In genomic region chr8:90869920-90870777, GRCm38 (mm10) we compare ENCODE assay signal across 8 mouse cellular contexts. TPM values are rescaled to one million over a fixed set of nuclear protein-coding genes. Genes with fewer than 3 reads are reported as not detected.
A peak's percentile ranks its signal among the peaks of the same experiment; 100 is the strongest.
DNase-seq lines count a peak whose midpoint lies in the region; ATAC-seq and TF ChIP-seq lines count a peak whose summit lies in the region.

No protein-coding gene starts in this region.

- H3K9me3 ChIP-seq in lung, embryonic 14.5 days (ENCODE audit: low read depth, low read length), result no peaks in the 10 kb centered on the region
- H3K9me3 ChIP-seq in embryonic facial prominence, embryonic 14.5 days (ENCODE audit: control insufficient read depth, low read length), result no peaks in the 10 kb centered on the region
- no peaks in the 10 kb centered on the region for H3K9me3 ChIP-seq in midbrain, embryonic 11.5 days (ENCODE audit: control insufficient read depth, low read length)
- no peaks in the 10 kb centered on the region for H3K9me3 ChIP-seq in stomach, postnatal 0 days (ENCODE audit: control insufficient read depth, low read length)

- H3K4me1 ChIP-seq in lung, embryonic 14.5 days (ENCODE audit: insufficient read depth), result peaks cover 13% of the 10 kb centered on the region
- H3K4me1 ChIP-seq in embryonic facial prominence, embryonic 14.5 days (ENCODE audit: control insufficient read depth, insufficient read depth, low read length), result peaks cover 29% of the 10 kb centered on the region
- H3K4me1 ChIP-seq in midbrain, embryonic 11.5 days (ENCODE audit: control insufficient read depth, insufficient read depth, low read length), result peaks cover 23% of the 10 kb centered on the region
- H3K4me1 ChIP-seq in stomach, postnatal 0 days (replicated peaks; ENCODE audit: control insufficient read depth, insufficient read depth), result peaks cover 13% of the 10 kb centered on the region
- peaks cover 6% of the 10 kb centered on the region; the same call in 1 of the 2 replicates for H3K4me1 ChIP-seq in thymus, adult 2 months (replicated peaks; ENCODE audit: control insufficient read depth, insufficient read depth, low read length)

- no peak overlapping the region for H3K4me3 ChIP-seq in lung, embryonic 14.5 days (ENCODE audit: low read depth, low read length)
- H3K4me3 ChIP-seq in embryonic facial prominence, embryonic 14.5 days (ENCODE audit: low read depth, low read length), result no peak overlapping the region
- H3K4me3 ChIP-seq in midbrain, embryonic 11.5 days (ENCODE audit: low read depth, low read length), result no peak overlapping the region
- H3K4me3 ChIP-seq in stomach, postnatal 0 days (ENCODE audit: low read depth, low read length), result 0 out of 2 replicates have a peak overlapping the region, but pooled peaks have one; percentile 8
- H3K4me3 ChIP-seq in thymus, adult 2 months (ENCODE audit: control insufficient read depth, insufficient read depth, low read length), result no peak overlapping the region

- no peak for TF ChIP-seq POLR2A in thymus, adult 2 months (IDR thresholded peaks at IDR 0.05; ENCODE audit: control insufficient read depth, extremely low read depth, insufficient read depth, low read length, poor library complexity)

- no peaks in the 10 kb centered on the region for H3K27me3 ChIP-seq in lung, embryonic 14.5 days (ENCODE audit: insufficient read depth, low read length)
- H3K27me3 ChIP-seq in embryonic facial prominence, embryonic 14.5 days (replicated peaks; ENCODE audit: control insufficient read depth, insufficient read depth, low read length), result no peaks in the 10 kb centered on the region
- H3K27me3 ChIP-seq in midbrain, embryonic 11.5 days (ENCODE audit: control insufficient read depth, insufficient read depth, low read length), result no peaks in the 10 kb centered on the region
- no peaks in the 10 kb centered on the region for H3K27me3 ChIP-seq in stomach, postnatal 0 days (ENCODE audit: control insufficient read depth, insufficient read depth, low read length)
- no peaks in the 10 kb centered on the region for H3K27me3 ChIP-seq in thymus, adult 2 months (ENCODE audit: control insufficient read depth, insufficient read depth, low read length)

- no peaks in the 10 kb centered on the region for H3K36me3 ChIP-seq in lung, embryonic 14.5 days (ENCODE audit: insufficient read depth)
- peaks cover 4% of the 10 kb centered on the region; the same call in 1 of the 2 replicates for H3K36me3 ChIP-seq in embryonic facial prominence, embryonic 14.5 days (ENCODE audit: control insufficient read depth, insufficient read depth, low read length)
- H3K36me3 ChIP-seq in midbrain, embryonic 11.5 days (ENCODE audit: control insufficient read depth, insufficient read depth, low read length), result no peaks in the 10 kb centered on the region
- H3K36me3 ChIP-seq in stomach, postnatal 0 days (ENCODE audit: control insufficient read depth, insufficient read depth, low read length), result no peaks in the 10 kb centered on the region
- no peaks in the 10 kb centered on the region for H3K36me3 ChIP-seq in thymus, adult 2 months (ENCODE audit: control insufficient read depth, insufficient read depth, low read length)

- TF ChIP-seq CTCF in lung, embryonic 14.5 days (IDR thresholded peaks at IDR 0.05; ENCODE audit: low read depth), result no peak
- TF ChIP-seq CTCF in stomach, postnatal 0 days (IDR thresholded peaks at IDR 0.05; ENCODE audit: low read depth), result no peak
- no peak for TF ChIP-seq CTCF in thymus, adult 2 months (IDR thresholded peaks at IDR 0.05; ENCODE audit: borderline replicate concordance, control insufficient read depth, extremely low read depth, insufficient read depth, low read length, poor library complexity)

- H3K27ac ChIP-seq in lung, embryonic 14.5 days (ENCODE audit: low read depth), result peak overlapping the region; percentile 84; the same call in 1 of the 2 replicates
- peak overlapping the region; percentile 89 for H3K27ac ChIP-seq in embryonic facial prominence, embryonic 14.5 days (replicated peaks; ENCODE audit: low read depth, low read length)
- peak overlapping the region; percentile 73 for H3K27ac ChIP-seq in midbrain, embryonic 11.5 days (ENCODE audit: low read depth, low read length)
- H3K27ac ChIP-seq in stomach, postnatal 0 days (replicated peaks), result peak overlapping the region; percentile 93
- no peak overlapping the region for H3K27ac ChIP-seq in thymus, adult 2 months (ENCODE audit: control insufficient read depth, insufficient read depth, low read length)

- no peak for DNase-seq in lung, embryonic 14.5 days
- DNase-seq in lung, adult 18-20 months, result no peak
- DNase-seq in embryonic facial prominence, embryonic 14.5 days (ENCODE audit: low spot score), result peak; percentile 78
- DNase-seq in layer of hippocampus, adult 8-10 months (ENCODE audit: low spot score in 2 of 2), result peak; percentile 58 to 72
- DNase-seq in midbrain, embryonic 11.5 days (ENCODE audit: low spot score, missing footprints), result peak; percentile 94
- DNase-seq in stomach, postnatal 0 days (ENCODE audit: low spot score), result peak; percentile 47
- DNase-seq in thymus, adult 2 months, result no peak

- H3K4me2 ChIP-seq in lung, embryonic 14.5 days, result peak overlapping the region; percentile 20; the same call in 1 of the 2 replicates
- peak overlapping the region; percentile 45 for H3K4me2 ChIP-seq in embryonic facial prominence, embryonic 14.5 days (ENCODE audit: low read depth, low read length)
- peak overlapping the region; percentile 32; the same call in 1 of the 2 replicates for H3K4me2 ChIP-seq in midbrain, embryonic 11.5 days
- peak overlapping the region; percentile 21 for H3K4me2 ChIP-seq in stomach, postnatal 0 days (replicated peaks; ENCODE audit: low read depth)

- no peak overlapping the region for H3K9ac ChIP-seq in lung, embryonic 14.5 days
- H3K9ac ChIP-seq in embryonic facial prominence, embryonic 14.5 days (ENCODE audit: low read depth, low read length), result peak overlapping the region; percentile 43
- peak overlapping the region; percentile 48 for H3K9ac ChIP-seq in midbrain, embryonic 11.5 days (ENCODE audit: low read length)
- no peak overlapping the region; the same call in 1 of the 2 replicates for H3K9ac ChIP-seq in stomach, postnatal 0 days (ENCODE audit: low read length)

- ATAC-seq in lung, embryonic 14.5 days (ENCODE audit: insufficient read depth), result no peak; the same call in 1 of the 2 replicates
- ATAC-seq in embryonic facial prominence, embryonic 14.5 days (ENCODE audit: low read depth), result peak; percentile 19; the same call in 1 of the 2 replicates
- peak; percentile 31 to 33; a peak in 1 of 4 replicates for ATAC-seq in hematopoietic stem cell, adult 5-6 weeks (replicated peaks in 1 of 2; ENCODE audit: insufficient read depth in 1 of 2, low FRiP score in 2 of 2, low TSS enrichment in 1 of 2, low read depth in 1 of 2, poor library complexity in 2 of 2, severe bottlenecking in 2 of 2)
- ATAC-seq in midbrain, embryonic 11.5 days (ENCODE audit: low FRiP score), result peak; percentile 88
- ATAC-seq in stomach, postnatal 0 days (ENCODE audit: low FRiP score, low TSS enrichment), result no peak

- no peak for TF ChIP-seq EP300 in stomach, postnatal 0 days (optimal IDR thresholded peaks at IDR 0.05)

- WGBS in lung, embryonic 14.5 days, result 15% methylated on average over 22 of the region's 22 CpGs
- WGBS in embryonic facial prominence, embryonic 14.5 days, result 10% methylated on average over 22 of the region's 22 CpGs
- WGBS in midbrain, embryonic 11.5 days, result 8% methylated on average over 22 of the region's 22 CpGs
- 21% methylated on average over 22 of the region's 22 CpGs for WGBS in stomach, postnatal 0 days
- 40% methylated on average over 22 of the region's 22 CpGs for WGBS in thymus, adult 2 months

RNA-seq across cellular contexts. Expression of gene Chd9, which starts 42.0 kb away (rescaled TPM):
- polyA plus RNA-seq in lung, embryonic 14.5 days (2014; fragmentation: Nextera tagmentation; extraction: Ambion mirVana), result 72.5 and 75.0 TPM in 2 replicates
- polyA plus RNA-seq in embryonic facial prominence, embryonic 14.5 days (2014; fragmentation: Nextera tagmentation; extraction: Ambion mirVana), result 114 and 123 TPM in 2 replicates
- total RNA-seq in hematopoietic stem cell, adult 5-6 weeks (2017), result 82.6 and 103 TPM in 2 replicates
- 100 to 1,000 TPM; 240 to 270 (median 254) TPM for total RNA-seq in layer of hippocampus, adult 8-10 months (2022)
- polyA plus RNA-seq in midbrain, embryonic 11.5 days (2014; fragmentation: Nextera tagmentation; extraction: Ambion mirVana), result 35.8 and 38.1 TPM in 2 replicates
- polyA plus RNA-seq in stomach, postnatal 0 days (2015; fragmentation: Nextera tagmentation; extraction: Ambion mirVana), result 125 and 131 TPM in 2 replicates
- polyA plus RNA-seq in thymus, adult 2 months (2012; rRNA removed), result 104 and 127 TPM in 2 replicates

RNA-seq across cellular contexts. Expression of gene Gm19935, which starts 53.0 kb away (rescaled TPM):
- not detected in 2 replicates for polyA plus RNA-seq in lung, embryonic 14.5 days (2014; fragmentation: Nextera tagmentation; extraction: Ambion mirVana)
- polyA plus RNA-seq in embryonic facial prominence, embryonic 14.5 days (2014; fragmentation: Nextera tagmentation; extraction: Ambion mirVana), result 1.8 TPM in 1 of 2 replicates, not detected in the other
- not detected in 2 replicates for total RNA-seq in hematopoietic stem cell, adult 5-6 weeks (2017)
- total RNA-seq in layer of hippocampus, adult 8-10 months (2022), result 1 to 10 TPM; 2.9 to 3.9 (median 3.7) TPM
- not detected in 2 replicates for polyA plus RNA-seq in midbrain, embryonic 11.5 days (2014; fragmentation: Nextera tagmentation; extraction: Ambion mirVana)
- 0.13 and 0.35 TPM in 2 replicates for polyA plus RNA-seq in stomach, postnatal 0 days (2015; fragmentation: Nextera tagmentation; extraction: Ambion mirVana)
- polyA plus RNA-seq in thymus, adult 2 months (2012; rRNA removed), result 0.27 and 0.34 TPM in 2 replicates

Comparison
In these comparisons a context has a peak if more than half of its experiments do, and no peak if none do; other contexts are left out.
1. ATAC-seq: peak in embryonic facial prominence, embryonic 14.5 days (single experiment), hematopoietic stem cell, adult 5-6 weeks (2 of 2) and midbrain, embryonic 11.5 days (single experiment); none in lung, embryonic 14.5 days (single experiment) and stomach, postnatal 0 days (single experiment).
2. DNase-seq: peak in embryonic facial prominence, embryonic 14.5 days (single experiment), layer of hippocampus, adult 8-10 months (2 of 2), midbrain, embryonic 11.5 days (single experiment) and stomach, postnatal 0 days (single experiment); none in lung, embryonic 14.5 days (single experiment), lung, adult 18-20 months (0 of 2) and thymus, adult 2 months (single experiment).
3. H3K9ac ChIP-seq: peak in embryonic facial prominence, embryonic 14.5 days (single experiment) and midbrain, embryonic 11.5 days (single experiment); none in lung, embryonic 14.5 days (single experiment) and stomach, postnatal 0 days (single experiment).
4. Peak in every context shown above with its lines, with median percentiles within 50 percentile points of each other: H3K4me2 ChIP-seq.